Mouse (Mus musculus) liver, embryonic 14.5 days (tissue): ENCODE results near the gene Aoc3. TPM values are rescaled to one million over a fixed set of nuclear protein-coding genes. Genes with fewer than 3 reads are reported as not detected.

Experiments
- ATAC-seq: fragments of 200-750 bp; cut with Nextera tagmentation; 2 replicates; pipeline ENCODE4 v1.8.0; 2017; ENCODE audit warnings: moderate number of reproducible peaks, mild to moderate bottlenecking, moderate library complexity; ENCODE audit not compliant: insufficient read depth
- DNase-seq, 3 experiments: peaks; one replicate each; pipeline ENCODE4 v3.0.0-alpha.2; 2012 to 2013; ENCODE audit warnings: low read depth in 3 of 3, low spot score in 3 of 3
- H3K27ac ChIP-seq: fragments of 300-500 bp; sonication (generic); 2 replicates; pipeline ENCODE4 v1.5.1; 2014; ENCODE audit warnings: moderate library complexity, mild to moderate bottlenecking, control low read depth, inconsistent platforms
- H3K27me3 ChIP-seq: fragments of 300-500 bp; sonication (generic); 2 replicates; pipeline ENCODE4 v1.6.1; 2014; ENCODE audit warnings: mild to moderate bottlenecking, low read length, moderate library complexity; ENCODE audit not compliant: control insufficient read depth, insufficient read depth
- H3K36me3 ChIP-seq: fragments of 300-500 bp; sonication (generic); replicated peaks from 2 replicates; pipeline ENCODE4 v1.6.1; 2014; ENCODE audit warnings: low read depth; ENCODE audit not compliant: control insufficient read depth, insufficient read depth
- H3K4me1 ChIP-seq, 2 experiments: fragments of 200-500 bp in 1 of 2; fragments of 300-500 bp in 1 of 2; sonication (generic) in 1 of 2; replicated peaks; 2 replicates each; pipeline ENCODE4 v1.6.1; 2012 to 2014; ENCODE audit warnings: antibody characterized with exemption in 1 of 2, inconsistent platforms in 1 of 2, low read length in 1 of 2; ENCODE audit not compliant: control insufficient read depth in 2 of 2, insufficient read depth in 2 of 2
- H3K4me2 ChIP-seq: fragments of 300-500 bp; sonication (generic); 2 replicates; pipeline ENCODE4 v1.6.1; 2014; ENCODE audit warnings: low read depth, mild to moderate bottlenecking, control low read depth, moderate library complexity
- H3K4me3 ChIP-seq, 2 experiments: fragments of 200-500 bp in 1 of 2; fragments of 300-500 bp in 1 of 2; sonication (generic) in 1 of 2; 2 replicates each; pipeline ENCODE4 v1.5.1; 2012 to 2014; ENCODE audit warnings: low read depth in 2 of 2, low read length in 2 of 2, mild to moderate bottlenecking in 2 of 2, control low read depth in 1 of 2, inconsistent platforms in 1 of 2, moderate library complexity in 1 of 2; ENCODE audit not compliant: insufficient read depth in 1 of 2
- H3K9ac ChIP-seq: fragments of 300-500 bp; sonication (generic); replicated peaks from 2 replicates; pipeline ENCODE4 v1.6.1; 2014; ENCODE audit warnings: mild to moderate bottlenecking, control low read depth, moderate library complexity
- H3K9me3 ChIP-seq: fragments of 300-500 bp; sonication (generic); 2 replicates; pipeline ENCODE4 v1.6.1; 2016; ENCODE audit warnings: low read length, mixed read lengths; ENCODE audit not compliant: control insufficient read depth
- CTCF ChIP-seq: IDR thresholded peaks from 2 replicates; pipeline ENCODE4 v1.5.1; 2016; ENCODE audit warnings: antibody characterized with exemption, low read depth, control low read depth
- EP300 ChIP-seq: IDR thresholded peaks from 2 replicates; pipeline ENCODE4 v1.6.1; 2016; ENCODE audit warnings: antibody characterized with exemption, low read depth
- WGBS: fragments of 180-500 bp; shearing (Covaris S2); extraction: QIAGEN DNeasy Blood & Tissue Kit; methylation state at CpG from one replicate; pipeline ENCODE4 v1.1.7; 2014; ENCODE audit not compliant: insufficient replicate concordance; 5-methylcytosine and 5-hydroxymethylcytosine counted together
- polyA plus RNA-seq, 2 experiments: library from polyadenylated mRNA; depleted of rRNA in 1 of 2; stranded (reverse) in 1 of 2; unstranded in 1 of 2; fragments of >200 nt; fragmentation: Nextera tagmentation in 1 of 2; extraction: Ambion mirVana in 1 of 2; gene quantifications; 2 replicates each; pipeline versions ENCODE4 v1.2.1 to v1.2.3; 2012 to 2014

The Aoc3 gene
- polyA plus RNA-seq, 2 experiments = 0.03 to 0.25 TPM

DNA sequence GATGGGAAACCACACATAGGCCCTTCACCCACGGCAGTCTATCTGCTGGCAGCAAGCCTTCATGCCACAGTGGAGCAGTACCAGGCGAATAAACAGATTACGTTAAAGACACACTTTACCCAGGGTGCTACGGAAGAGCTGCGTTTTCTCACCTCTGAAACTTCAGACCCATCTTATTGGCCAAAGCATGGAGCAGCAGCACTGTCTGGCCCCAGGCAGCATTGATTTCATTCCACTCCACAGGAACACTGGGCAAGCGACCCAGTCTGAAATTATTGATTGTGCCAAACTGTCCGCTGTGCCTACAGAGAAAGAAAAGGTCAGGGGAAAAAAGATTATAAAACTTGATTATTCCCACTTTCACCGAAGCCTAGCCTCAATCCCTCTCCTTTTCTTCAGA lies 39.2 kb upstream of the Aoc3 start:
- Histone ChIP-seq H3K27me3 (no peaks in the 10 kb centered on the region), H3K9me3 (no peaks in the 10 kb centered on the region), H3K4me1 (no peaks in the 10 kb centered on the region), H3K4me2 (no peak overlapping the region), H3K36me3 (peaks cover 79% of the 10 kb centered on the region), H3K9ac (no peak overlapping the region), H3K27ac (no peak overlapping the region), H3K4me3 (no peak overlapping the region)
- TF ChIP-seq EP300 (no peak), CTCF (no peak)
- WGBS = 83% methylated on average over 8 of the region's 8 CpGs
- DNase-seq (no peak), ATAC-seq (no peak)

DNA sequence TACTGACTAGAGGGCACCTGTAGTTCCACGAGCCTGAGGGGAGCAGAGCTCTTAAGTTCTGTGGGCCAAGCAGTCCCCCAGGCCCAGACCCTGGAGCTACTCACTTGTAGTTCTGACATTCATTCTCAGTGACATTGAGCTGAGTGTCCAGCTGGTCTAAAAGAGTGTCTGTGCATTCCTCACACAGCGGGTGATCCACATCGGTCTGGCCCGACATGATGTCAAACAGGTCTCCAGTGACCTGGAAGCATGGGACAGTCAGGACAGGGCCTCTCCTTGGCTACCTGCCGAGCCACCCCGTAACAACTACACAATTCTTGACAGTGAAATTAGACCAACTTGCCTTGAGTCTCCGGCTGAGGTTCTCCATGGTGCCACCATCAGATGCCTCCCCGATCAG lies 35.2 kb upstream of the Aoc3 start:
- no peak overlapping the region for H3K4me3 ChIP-seq
- no peaks in the 10 kb centered on the region for H3K27me3 ChIP-seq
- peaks cover under 1% of the 10 kb centered on the region in 2 experiments; a peak in 2 of 4 replicates for H3K4me1 ChIP-seq
- TF ChIP-seq EP300 = no peak
- TF ChIP-seq CTCF = no peak
- WGBS = 96% methylated on average over 8 of the region's 8 CpGs
- H3K9ac ChIP-seq = no peak overlapping the region
- no peak for DNase-seq
- no peak for ATAC-seq
- H3K9me3 ChIP-seq = no peaks in the 10 kb centered on the region
- H3K4me2 ChIP-seq = no peak overlapping the region
- no peak overlapping the region for H3K27ac ChIP-seq
- H3K36me3 ChIP-seq = peaks cover 88% of the 10 kb centered on the region

DNA sequence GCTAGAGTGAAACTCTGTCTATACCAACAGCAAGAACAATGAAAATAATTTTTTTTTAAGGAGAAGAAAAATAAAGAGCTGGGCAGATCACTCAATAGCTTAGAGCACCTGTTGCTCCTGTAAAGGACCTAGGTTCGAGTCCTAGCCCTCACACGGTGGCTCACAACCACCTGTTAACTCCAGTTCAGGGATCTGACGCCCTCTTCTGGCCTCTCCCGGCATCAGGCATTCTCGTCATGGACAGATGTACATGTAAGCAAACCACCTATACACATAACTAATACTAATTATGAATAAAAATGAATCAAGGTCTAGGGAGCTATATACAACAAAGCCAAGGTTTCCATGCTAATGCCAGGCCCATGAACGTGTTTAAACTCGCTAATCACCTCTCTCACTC lies 29.5 kb upstream of the Aoc3 start:
- H3K36me3 ChIP-seq = peaks cover 39% of the 10 kb centered on the region
- 56% methylated on average over 7 of the region's 7 CpGs for whole genome bisulfite sequencing
- peak in 2 of 3 experiments; percentile 25 to 45 for DNase-seq
- TF ChIP-seq EP300 (no peak), CTCF (peak; percentile 78)
- no peaks in the 10 kb centered on the region for H3K27me3 ChIP-seq
- peak overlapping the region; percentile 72 to 90 for H3K4me3 ChIP-seq
- H3K4me2 ChIP-seq = peak overlapping the region; percentile 73
- ATAC-seq = no peak
- peak overlapping the region; percentile 94 for H3K9ac ChIP-seq
- H3K4me1 ChIP-seq = peaks cover 12 to 16% of the 10 kb centered on the region in 2 experiments
- no peak overlapping the region for H3K27ac ChIP-seq
- H3K9me3 ChIP-seq = no peaks in the 10 kb centered on the region

DNA sequence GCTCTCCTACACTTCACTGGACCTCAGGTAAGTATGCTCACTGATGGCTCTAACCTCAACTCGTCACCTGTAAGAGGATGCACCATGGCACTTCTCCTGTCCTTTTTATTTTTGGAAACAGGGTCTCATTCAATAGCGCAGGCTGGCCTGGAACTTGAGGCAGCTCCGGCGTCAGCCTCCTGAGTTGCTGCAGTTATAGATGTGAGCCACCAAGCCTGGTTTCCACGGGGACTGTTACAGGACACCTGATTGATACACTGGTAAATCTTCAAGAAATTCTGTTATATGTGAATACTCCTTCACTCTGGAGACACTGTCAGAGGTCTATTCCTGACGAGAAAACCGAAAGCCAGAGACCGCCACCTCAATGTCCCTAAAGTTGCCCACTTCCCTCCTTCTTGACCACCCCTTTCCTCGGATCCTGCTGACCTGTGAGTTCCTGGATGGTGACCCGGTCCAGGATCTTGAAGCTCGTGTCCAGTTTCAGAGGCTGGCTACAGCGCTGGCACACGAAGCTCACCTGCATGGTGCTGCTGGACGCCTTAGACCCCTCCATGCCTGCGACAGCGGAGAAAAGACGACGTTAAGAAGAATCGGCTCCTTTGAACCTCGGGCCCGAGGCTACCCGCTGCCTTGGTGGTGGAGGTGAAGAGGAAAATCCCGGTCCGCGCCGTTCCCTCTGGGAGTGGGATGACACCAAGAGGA lies 29.0 kb upstream of the Aoc3 start:
- ATAC-seq = peak; percentile 60
- DNase-seq = no peak
- TF ChIP-seq CTCF (no peak), EP300 (no peak)

DNA sequence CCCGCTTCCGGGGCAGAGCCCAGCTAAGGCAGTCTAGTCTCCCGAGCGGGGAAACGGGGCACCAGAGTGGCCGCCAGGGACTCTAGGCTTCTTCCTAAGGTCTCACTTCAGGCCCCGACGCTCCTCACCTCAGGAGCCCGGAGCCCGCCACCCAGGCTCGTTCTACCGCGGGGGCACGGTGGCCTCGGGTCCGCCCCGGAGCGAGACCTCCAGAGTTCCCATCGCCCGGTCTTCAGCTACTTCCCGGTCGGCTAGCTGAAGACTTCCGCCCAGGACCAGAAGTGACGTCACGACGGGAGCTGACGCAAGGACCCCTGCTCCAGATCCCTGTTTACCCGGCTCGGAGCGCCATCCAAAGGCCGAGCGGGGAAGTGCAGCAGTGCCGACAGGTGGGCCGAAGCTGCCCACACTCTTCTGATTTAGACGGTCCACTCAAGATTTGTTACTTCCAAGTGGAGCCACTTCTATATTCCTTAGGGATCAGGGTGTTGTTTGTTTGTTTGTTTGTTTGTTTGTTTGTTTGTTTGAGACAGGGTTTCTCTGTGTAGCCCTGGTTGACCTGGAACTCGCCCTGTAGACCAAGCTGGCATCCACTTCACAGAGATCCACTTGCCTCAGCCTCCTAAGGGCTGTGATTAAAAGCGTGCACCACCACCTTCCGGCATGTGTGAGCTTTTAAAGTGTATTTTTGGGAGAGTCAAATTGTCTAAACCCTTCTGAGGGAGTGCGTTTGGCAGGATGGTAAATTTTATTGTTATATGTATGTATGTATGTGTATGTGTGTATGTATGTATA lies 28.2 kb upstream of the Aoc3 start, which contains the start of gene Becn1:
Becn1 (minus strand) TSS at position 283 of the 795 bp plus-strand sequence.
- peak within 1 kb of the TSS; percentile 72 to 90 for H3K4me3 ChIP-seq
- peak within 1 kb of the TSS; percentile 73 for H3K4me2 ChIP-seq
- H3K27me3 ChIP-seq = no peaks in the 10 kb centered on the region
- peak; percentile 96 for ATAC-seq
- H3K27ac ChIP-seq = peak within 1 kb of the TSS; percentile 56
- H3K36me3 ChIP-seq = peaks cover 29% of the 10 kb centered on the region
- peak; percentile 91 to 94 (median 93) for DNase-seq
- WGBS = 6% methylated on average over 39 of the region's 39 CpGs
- TF ChIP-seq EP300 (0 out of 2 replicates have a peak, but pooled peaks have one; percentile 2), CTCF (peak; percentile 98)
- peaks cover 12 to 16% of the 10 kb centered on the region in 2 experiments for H3K4me1 ChIP-seq
- no peaks in the 10 kb centered on the region for H3K9me3 ChIP-seq
- peak within 1 kb of the TSS; percentile 94 for H3K9ac ChIP-seq

More for the DNA sequence above, 29.0 kb upstream of the Aoc3 start:
- WGBS = 8% methylated on average over 26 of the region's 26 CpGs
- Histone ChIP-seq H3K36me3 (peaks cover 35% of the 10 kb centered on the region), H3K9ac (peak overlapping the region; percentile 94), H3K4me3 (peak overlapping the region; percentile 72 to 90), H3K4me2 (peak overlapping the region; percentile 73), H3K4me1 (peaks cover 12 to 16% of the 10 kb centered on the region in 2 experiments), H3K9me3 (no peaks in the 10 kb centered on the region), H3K27me3 (no peaks in the 10 kb centered on the region), H3K27ac (peak overlapping the region; percentile 56)
